Mouse (Mus musculus): ENCODE measurements around the gene Lpp. TPM values are rescaled to one million over a fixed set of nuclear protein-coding genes. Genes with fewer than 3 reads are reported as not detected.

The Lpp gene
- total RNA-seq, 4 experiments from 2014 or later = 21.5 to 24.7 (median 23.3) TPM

GRCm38 (mm10) chr16:24501197-24501596, 107.9 kb downstream of the Lpp start:
- DNase-seq (ENCODE audit: low spot score) = no peak

GRCm38 (mm10) chr16:24501628-24502294, 108.5 kb downstream of the Lpp start:
- DNase-seq (ENCODE audit: low spot score) = no peak

GRCm38 (mm10) chr16:24502295-24502823, 109.1 kb downstream of the Lpp start:
- DNase-seq (ENCODE audit: low spot score) = no peak

GRCm38 (mm10) chr16:24504838-24505605, 111.7 kb downstream of the Lpp start:
- DNase-seq (ENCODE audit: low spot score) = no peak

- no peak for DNase-seq (ENCODE audit: low spot score)
These were observed 112.9 kb downstream of the Lpp start for GRCm38 (mm10) chr16:24506237-24506636.

GRCm38 (mm10) chr16:24506740-24507139, 113.4 kb downstream of the Lpp start:
- DNase-seq (ENCODE audit: low spot score) = no peak

- DNase-seq (ENCODE audit: low spot score) = no peak
These were observed 114.7 kb downstream of the Lpp start for GRCm38 (mm10) chr16:24507927-24508540.

- DNase-seq (ENCODE audit: low spot score) = no peak
These were observed 115.9 kb downstream of the Lpp start for GRCm38 (mm10) chr16:24509100-24509812.

GRCm38 (mm10) chr16:24509813-24510166, 116.5 kb downstream of the Lpp start:
- no peak for DNase-seq (ENCODE audit: low spot score)

GRCm38 (mm10) chr16:24513228-24513627, 119.9 kb downstream of the Lpp start:
- DNase-seq (ENCODE audit: low spot score) = no peak

GRCm38 (mm10) chr16:24514802-24515727, 121.8 kb downstream of the Lpp start:
- DNase-seq (ENCODE audit: low spot score) = no peak

- no peak for DNase-seq (ENCODE audit: low spot score)
These were observed 123.7 kb downstream of the Lpp start for GRCm38 (mm10) chr16:24516993-24517392.

GRCm38 (mm10) chr16:24517501-24518042, 124.3 kb downstream of the Lpp start:
- peak; percentile 41 for DNase-seq (ENCODE audit: low spot score)

- no peak for DNase-seq (ENCODE audit: low spot score)
These were observed 125.5 kb downstream of the Lpp start for GRCm38 (mm10) chr16:24518785-24519184.

GRCm38 (mm10) chr16:24527219-24527618, 133.9 kb downstream of the Lpp start:
- DNase-seq (ENCODE audit: low spot score) = no peak

GRCm38 (mm10) chr16:24531681-24532080, 138.4 kb downstream of the Lpp start:
- DNase-seq (ENCODE audit: low spot score) = no peak

- no peak for DNase-seq (ENCODE audit: low spot score)
These were observed 141.9 kb downstream of the Lpp start for GRCm38 (mm10) chr16:24535221-24535620.

- no peak for DNase-seq (ENCODE audit: low spot score)
These were observed 143.0 kb downstream of the Lpp start for GRCm38 (mm10) chr16:24536261-24536660.

- DNase-seq (ENCODE audit: low spot score) = no peak
These were observed 145.7 kb downstream of the Lpp start for GRCm38 (mm10) chr16:24539003-24539402.

- DNase-seq (ENCODE audit: low spot score) = no peak
These were observed 149.6 kb downstream of the Lpp start for GRCm38 (mm10) chr16:24542864-24543263.
